Mouse (Mus musculus): ENCODE measurements around the gene Pabpc4. TPM values are rescaled to one million over a fixed set of nuclear protein-coding genes. Genes with fewer than 3 reads are reported as not detected.
"Not testable (repeated sequence)": the region's sequence is repeated elsewhere in the genome, so short reads cannot be mapped to it uniquely, and the experiment has no call there.

Gene Pabpc4
- total and polyA plus RNA-seq, 3 experiments, result 112 to 1,118 (median 328) TPM

GRCm38 (mm10) chr4:123333151-123333550 is 71.0 kb downstream of the Pabpc4 start:
- DNase-seq (ENCODE audit: low spot score) (no peak), ATAC-seq (ENCODE audit: extremely low read depth, insufficient number of reproducible peaks, low FRiP score, poor library complexity, severe bottlenecking) (no peak)
- Histone ChIP-seq H3K4me3 (ENCODE audit: low read depth, low read length) (no peak overlapping the region), H3K27me3 (ENCODE audit: insufficient read depth, low read length) (peaks cover 18% of the 10 kb centered on the region), H3K36me3 (replicated peaks) (no peaks in the 10 kb centered on the region), H3K4me1 (ENCODE audit: insufficient read depth, low read depth, low read length) (no peaks in the 10 kb centered on the region), H3K9me3 (replicated peaks) (peaks cover 4% of the 10 kb centered on the region)
- TF ChIP-seq GATA2 (IDR thresholded peaks at IDR 0.05; ENCODE audit: borderline replicate concordance, low read depth, low read length) (no peak), POLR2AphosphoS5 (IDR thresholded peaks at IDR 0.05; ENCODE audit: insufficient replicate concordance, low read depth, low read length) (no peak), CTCF (IDR thresholded peaks at IDR 0.05; ENCODE audit: low read depth, low read length) (no peak), GATA1 (IDR thresholded peaks at IDR 0.05; ENCODE audit: borderline replicate concordance, low read length) (no peak), TAL1 (conservative IDR thresholded peaks at IDR 0.05; ENCODE audit: low read depth, low read length) (no peak)

GRCm38 (mm10) chr4:123334177-123334576 is 72.0 kb downstream of the Pabpc4 start:
- Histone ChIP-seq H3K27me3 (ENCODE audit: insufficient read depth, low read length) (peaks cover 18% of the 10 kb centered on the region), H3K4me3 (ENCODE audit: low read depth, low read length) (no peak overlapping the region), H3K9me3 (replicated peaks) (peaks cover 4% of the 10 kb centered on the region), H3K4me1 (ENCODE audit: insufficient read depth, low read depth, low read length) (no peaks in the 10 kb centered on the region), H3K36me3 (replicated peaks) (no peaks in the 10 kb centered on the region)
- DNase-seq (ENCODE audit: low spot score), result no peak
- TF ChIP-seq GATA2 (IDR thresholded peaks at IDR 0.05; ENCODE audit: borderline replicate concordance, low read depth, low read length) (no peak), CTCF (IDR thresholded peaks at IDR 0.05; ENCODE audit: low read depth, low read length) (no peak), POLR2AphosphoS5 (IDR thresholded peaks at IDR 0.05; ENCODE audit: insufficient replicate concordance, low read depth, low read length) (no peak), TAL1 (conservative IDR thresholded peaks at IDR 0.05; ENCODE audit: low read depth, low read length) (no peak), GATA1 (IDR thresholded peaks at IDR 0.05; ENCODE audit: borderline replicate concordance, low read length) (no peak)
- no peak for ATAC-seq (ENCODE audit: extremely low read depth, insufficient number of reproducible peaks, low FRiP score, poor library complexity, severe bottlenecking)

- H3K27me3 ChIP-seq (ENCODE audit: insufficient read depth, low read length), result peaks cover 19% of the 10 kb centered on the region
- H3K4me3 ChIP-seq (ENCODE audit: low read depth, low read length); DNase-seq (ENCODE audit: low spot score); H3K4me1 ChIP-seq (ENCODE audit: insufficient read depth, low read depth, low read length); H3K36me3 ChIP-seq (replicated peaks); ATAC-seq (ENCODE audit: extremely low read depth, insufficient number of reproducible peaks, low FRiP score, poor library complexity, severe bottlenecking); H3K9me3 ChIP-seq (replicated peaks): not testable (repeated sequence)
These were observed 73.1 kb downstream of the Pabpc4 start for GRCm38 (mm10) chr4:123335244-123335643.

GRCm38 (mm10) chr4:123335796-123336585 is 73.8 kb downstream of the Pabpc4 start:
- peaks cover 23% of the 10 kb centered on the region for H3K27me3 ChIP-seq (ENCODE audit: insufficient read depth, low read length)
- TF ChIP-seq TAL1 (conservative IDR thresholded peaks at IDR 0.05; ENCODE audit: low read depth, low read length), result no peak
- no peak for TF ChIP-seq GATA2 (IDR thresholded peaks at IDR 0.05; ENCODE audit: borderline replicate concordance, low read depth, low read length)
- TF ChIP-seq GATA1 (IDR thresholded peaks at IDR 0.05; ENCODE audit: borderline replicate concordance, low read length), result no peak
- no peak for TF ChIP-seq POLR2AphosphoS5 (IDR thresholded peaks at IDR 0.05; ENCODE audit: insufficient replicate concordance, low read depth, low read length)
- no peak for TF ChIP-seq CTCF (IDR thresholded peaks at IDR 0.05; ENCODE audit: low read depth, low read length)
- peaks cover 4% of the 10 kb centered on the region for H3K9me3 ChIP-seq (replicated peaks)
- ATAC-seq (ENCODE audit: extremely low read depth, insufficient number of reproducible peaks, low FRiP score, poor library complexity, severe bottlenecking) (no peak), DNase-seq (ENCODE audit: low spot score) (no peak)
- H3K4me3 ChIP-seq (ENCODE audit: low read depth, low read length), result no peak overlapping the region
- no peaks in the 10 kb centered on the region for H3K36me3 ChIP-seq (replicated peaks)
- H3K4me1 ChIP-seq (ENCODE audit: insufficient read depth, low read depth, low read length), result no peaks in the 10 kb centered on the region

GRCm38 (mm10) chr4:123337693-123338092 is 75.5 kb downstream of the Pabpc4 start:
- no peak for TF ChIP-seq TAL1 (conservative IDR thresholded peaks at IDR 0.05; ENCODE audit: low read depth, low read length)
- TF ChIP-seq POLR2AphosphoS5 (IDR thresholded peaks at IDR 0.05; ENCODE audit: insufficient replicate concordance, low read depth, low read length), result no peak
- no peak for TF ChIP-seq CTCF (IDR thresholded peaks at IDR 0.05; ENCODE audit: low read depth, low read length)
- TF ChIP-seq GATA2 (IDR thresholded peaks at IDR 0.05; ENCODE audit: borderline replicate concordance, low read depth, low read length), result no peak
- no peak for TF ChIP-seq GATA1 (IDR thresholded peaks at IDR 0.05; ENCODE audit: borderline replicate concordance, low read length)
- no peak for DNase-seq (ENCODE audit: low spot score)
- no peak for ATAC-seq (ENCODE audit: extremely low read depth, insufficient number of reproducible peaks, low FRiP score, poor library complexity, severe bottlenecking)
- Histone ChIP-seq H3K4me1 (ENCODE audit: insufficient read depth, low read depth, low read length) (peaks cover 6% of the 10 kb centered on the region), H3K27me3 (ENCODE audit: insufficient read depth, low read length) (peaks cover 38% of the 10 kb centered on the region), H3K9me3 (replicated peaks) (peaks cover 8% of the 10 kb centered on the region), H3K36me3 (replicated peaks) (no peaks in the 10 kb centered on the region), H3K4me3 (ENCODE audit: low read depth, low read length) (no peak overlapping the region)

- Histone ChIP-seq H3K4me1 (ENCODE audit: insufficient read depth, low read depth, low read length) (peaks cover 15% of the 10 kb centered on the region), H3K27me3 (ENCODE audit: insufficient read depth, low read length) (peaks cover 50% of the 10 kb centered on the region), H3K9me3 (replicated peaks) (peaks cover 8% of the 10 kb centered on the region), H3K36me3 (replicated peaks) (no peaks in the 10 kb centered on the region), H3K4me3 (ENCODE audit: low read depth, low read length) (no peak overlapping the region)
- TF ChIP-seq POLR2AphosphoS5 (IDR thresholded peaks at IDR 0.05; ENCODE audit: insufficient replicate concordance, low read depth, low read length) (no peak), GATA1 (IDR thresholded peaks at IDR 0.05; ENCODE audit: borderline replicate concordance, low read length) (no peak), CTCF (IDR thresholded peaks at IDR 0.05; ENCODE audit: low read depth, low read length) (no peak), GATA2 (IDR thresholded peaks at IDR 0.05; ENCODE audit: borderline replicate concordance, low read depth, low read length) (no peak), TAL1 (conservative IDR thresholded peaks at IDR 0.05; ENCODE audit: low read depth, low read length) (no peak)
- ATAC-seq (ENCODE audit: extremely low read depth, insufficient number of reproducible peaks, low FRiP score, poor library complexity, severe bottlenecking) (no peak), DNase-seq (ENCODE audit: low spot score) (no peak)
These were observed 78.1 kb downstream of the Pabpc4 start for GRCm38 (mm10) chr4:123340232-123340631.
